Mouse (Mus musculus) erythroblast, adult 5-6 weeks (primary cell): ENCODE measurements around the gene Cirbp. TPM values are rescaled to one million over a fixed set of nuclear protein-coding genes. Genes with fewer than 3 reads are reported as not detected.
A peak's percentile ranks its signal among the peaks of the same experiment; 100 is the strongest.

Source experiments
- ATAC-seq: replicated peaks from 2 replicates; pipeline ENCODE4 v1.8.0; 2016; ENCODE audit warnings: moderate number of reproducible peaks, mild to moderate bottlenecking, moderate TSS enrichment, inconsistent platforms; ENCODE audit not compliant: poor library complexity, low FRiP score, severe bottlenecking
- total RNA-seq, 2 experiments: library from RNA; stranded (forward) in 1 of 2; stranded (reverse) in 1 of 2; fragments of 150-400 nt in 1 of 2; fragments of 200-764, 138-1000 nt in 1 of 2; gene quantifications; 2 replicates each; pipeline versions ENCODE4 v1.2.3 to v1.2.4; 2015 to 2017; ENCODE audit warnings: low replicate concordance in 2 of 2

The Cirbp gene
- 3.6 and 3.7 TPM in 2 replicates for total RNA-seq (2015; ENCODE audit: low replicate concordance)
- 14.6 and 16.3 TPM in 2 replicates for total RNA-seq (2017; ENCODE audit: low replicate concordance)

GRCm38 (mm10) chr10:80165392-80166128 lies at the start of gene Cirbp:
Gene Cirbp (plus strand): TSS chr10:80165985.
- no peak for ATAC-seq

DNA sequence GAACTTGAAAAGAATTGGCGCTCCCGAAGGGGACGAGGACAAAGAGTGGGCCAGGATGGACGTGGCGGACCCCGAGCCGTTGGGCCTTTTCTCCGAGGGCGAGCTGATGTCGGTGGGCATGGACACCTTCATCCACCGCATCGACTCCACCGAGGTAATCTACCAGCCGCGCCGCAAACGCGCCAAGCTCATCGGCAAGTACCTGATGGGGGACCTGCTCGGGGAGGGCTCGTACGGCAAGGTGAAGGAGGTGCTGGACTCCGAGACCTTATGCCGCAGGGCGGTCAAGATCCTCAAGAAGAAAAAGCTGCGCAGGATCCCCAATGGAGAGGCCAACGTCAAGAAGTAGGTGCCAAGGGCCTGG lies 49.2 kb upstream of the Cirbp start:
- no peak for ATAC-seq

GRCm38 (mm10) chr10:80116927-80117691 lies 48.7 kb upstream of the Cirbp start:
- ATAC-seq, result peak; percentile 36

DNA sequence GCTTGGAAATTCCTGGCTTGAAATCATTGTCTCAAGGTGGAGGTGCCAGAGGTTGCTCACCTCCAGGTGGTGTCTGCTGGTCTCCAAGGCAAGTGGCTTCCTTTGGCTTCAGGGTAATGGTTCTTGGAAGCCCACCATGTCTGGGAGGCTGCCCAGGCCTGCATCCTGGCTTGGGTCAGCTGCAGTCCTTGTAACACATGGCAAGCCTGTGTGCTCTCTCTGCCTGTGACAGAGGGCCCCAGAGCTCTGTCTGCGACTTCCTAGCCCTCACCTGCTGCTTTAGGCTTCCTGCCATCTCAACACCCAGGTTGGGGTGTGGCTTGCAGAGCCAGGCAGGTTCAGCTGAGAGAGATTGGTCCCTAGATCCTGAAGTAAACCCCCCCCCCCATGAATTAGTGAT lies 48.0 kb upstream of the Cirbp start:
- ATAC-seq, result no peak

DNA sequence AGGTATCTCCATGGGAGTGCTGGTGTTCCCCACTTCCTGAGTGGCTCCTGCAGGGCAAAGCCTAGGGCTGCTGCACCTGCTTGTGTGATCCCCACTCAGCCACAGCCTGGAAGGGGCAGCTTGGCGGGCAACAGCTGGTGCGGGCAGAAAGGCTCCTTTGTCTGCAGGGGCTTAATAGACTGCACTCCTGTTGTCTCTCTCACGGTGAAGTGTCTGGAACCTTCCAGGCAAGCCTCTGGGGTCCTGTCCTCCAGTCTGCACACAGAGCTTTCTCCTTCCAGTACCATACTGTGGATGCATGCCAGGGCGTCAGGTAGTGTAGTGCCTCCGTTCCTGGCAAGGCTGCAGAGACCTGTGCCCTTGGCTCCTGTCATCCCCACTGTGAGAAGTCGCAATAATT lies 47.2 kb upstream of the Cirbp start:
- ATAC-seq, result no peak

DNA sequence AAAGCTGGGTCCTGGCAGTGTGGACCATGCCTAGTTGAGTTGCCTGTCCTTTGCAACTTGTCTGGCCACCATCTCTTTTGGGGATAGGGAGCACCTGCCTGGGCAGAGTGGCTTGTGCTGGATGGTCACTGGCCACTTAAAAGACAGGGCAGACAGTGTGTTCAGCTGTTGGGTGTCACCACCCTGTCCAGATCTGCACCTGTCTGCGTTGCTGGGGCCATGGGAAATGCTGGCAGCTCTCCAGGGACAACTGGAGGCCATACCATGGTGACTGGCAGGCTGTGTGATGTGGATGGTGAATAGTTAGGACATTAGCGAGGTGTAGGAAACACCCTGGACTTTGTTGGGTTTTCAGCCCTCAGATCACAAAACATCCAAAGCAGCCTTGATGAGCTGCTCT lies 45.6 kb upstream of the Cirbp start:
- no peak for ATAC-seq

DNA sequence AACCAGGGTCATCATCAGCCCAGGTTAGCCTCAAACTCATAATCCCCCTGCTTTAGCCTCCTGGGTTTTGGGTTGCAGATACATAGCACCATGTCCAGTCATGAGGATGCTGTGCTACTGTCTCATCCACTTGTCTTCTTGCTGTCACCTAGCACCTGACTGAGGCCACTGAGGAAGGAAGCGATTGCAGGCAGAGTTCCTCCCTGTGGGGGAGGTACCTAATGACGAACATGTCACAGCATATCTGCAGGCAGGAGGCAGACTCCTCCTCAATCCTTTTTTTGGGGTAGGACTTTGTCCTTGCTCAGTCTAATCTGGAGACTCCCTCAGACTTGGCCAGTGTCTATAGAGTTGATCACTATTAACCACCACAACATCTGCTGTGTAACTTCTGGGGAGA lies 44.1 kb upstream of the Cirbp start:
- no peak for ATAC-seq

DNA sequence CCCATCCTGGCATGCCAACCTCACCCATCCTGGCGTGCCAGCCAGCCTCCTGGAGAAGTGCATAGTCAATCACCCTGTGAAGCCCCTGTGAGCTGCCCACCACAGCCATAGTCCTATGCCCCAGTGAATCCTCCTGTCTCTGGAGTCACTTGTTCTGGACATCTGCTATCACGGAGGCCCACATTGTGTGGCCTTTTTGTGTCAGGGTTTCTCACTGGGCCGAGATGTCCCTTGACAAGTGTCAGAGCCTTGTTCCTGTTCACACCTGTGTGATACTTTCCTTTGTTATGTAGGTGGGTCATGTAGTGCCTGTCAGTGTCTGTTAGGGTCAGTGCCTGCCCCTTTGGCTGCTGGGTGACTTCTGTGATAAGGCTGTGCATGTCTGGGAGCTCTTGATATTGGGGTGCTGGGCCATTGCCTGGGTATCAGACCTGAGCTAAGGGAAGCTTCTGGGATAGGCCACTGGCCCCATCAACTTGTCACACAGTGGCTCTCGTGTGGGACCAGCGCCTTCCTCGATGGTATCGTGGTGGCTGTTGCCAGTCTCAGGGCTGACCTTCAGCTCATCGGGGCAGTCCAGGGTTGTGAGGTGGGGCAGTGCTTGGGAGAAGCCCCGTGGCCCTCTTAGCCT lies 41.7 kb upstream of the Cirbp start:
- ATAC-seq, result peak; percentile 83

DNA sequence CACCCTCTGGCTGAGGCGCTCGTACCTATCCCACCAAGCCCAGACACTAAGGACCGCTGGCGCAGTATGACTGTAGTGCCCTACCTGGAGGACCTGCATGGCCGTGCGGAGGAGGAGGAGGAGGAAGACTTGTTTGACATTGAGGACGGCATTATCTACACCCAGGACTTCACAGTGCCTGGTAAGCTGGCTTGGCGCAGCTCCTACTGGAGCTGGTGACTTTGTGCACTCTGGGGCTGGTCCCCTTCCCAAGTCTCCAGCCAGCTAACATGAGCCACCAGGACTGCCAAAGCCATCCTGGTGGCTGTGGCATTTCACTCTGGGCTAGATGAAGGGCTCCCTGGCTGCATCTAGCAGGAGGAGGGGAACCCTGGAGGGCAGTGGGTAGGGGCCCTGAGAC lies 37.9 kb upstream of the Cirbp start:
- no peak for ATAC-seq

GRCm38 (mm10) chr10:80129846-80130245 lies 35.9 kb upstream of the Cirbp start:
- no peak for ATAC-seq

DNA sequence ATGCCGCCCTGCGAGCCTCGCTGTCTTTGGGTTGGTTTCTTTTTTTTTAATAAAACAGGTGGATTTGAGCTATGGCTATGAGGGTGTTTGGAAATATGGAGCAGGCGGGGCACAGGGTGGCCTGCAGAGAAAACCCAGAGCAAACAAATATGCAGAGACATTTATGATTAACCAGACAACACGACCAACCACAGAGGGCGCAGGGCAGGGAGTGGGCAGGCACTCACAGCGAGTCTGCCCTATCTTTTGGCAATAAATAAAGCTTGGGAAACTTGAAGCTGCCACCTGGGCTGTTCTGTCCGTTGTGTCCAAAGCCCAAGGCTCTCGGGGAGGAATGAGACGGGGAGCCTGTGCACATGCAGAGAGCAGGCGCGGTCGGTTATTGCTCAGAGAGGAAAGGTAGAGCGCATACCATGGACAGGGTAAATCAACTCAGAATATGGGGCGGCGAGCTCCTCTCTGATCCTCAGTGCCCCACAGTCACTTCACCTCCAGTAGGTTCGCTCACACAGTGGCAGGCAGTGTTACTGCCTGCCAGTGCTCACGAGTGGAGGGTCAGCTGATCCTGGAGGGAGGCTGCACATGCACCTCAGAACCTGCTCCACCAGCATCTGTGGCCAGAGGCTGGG lies 35.3 kb upstream of the Cirbp start:
- ATAC-seq, result no peak

DNA sequence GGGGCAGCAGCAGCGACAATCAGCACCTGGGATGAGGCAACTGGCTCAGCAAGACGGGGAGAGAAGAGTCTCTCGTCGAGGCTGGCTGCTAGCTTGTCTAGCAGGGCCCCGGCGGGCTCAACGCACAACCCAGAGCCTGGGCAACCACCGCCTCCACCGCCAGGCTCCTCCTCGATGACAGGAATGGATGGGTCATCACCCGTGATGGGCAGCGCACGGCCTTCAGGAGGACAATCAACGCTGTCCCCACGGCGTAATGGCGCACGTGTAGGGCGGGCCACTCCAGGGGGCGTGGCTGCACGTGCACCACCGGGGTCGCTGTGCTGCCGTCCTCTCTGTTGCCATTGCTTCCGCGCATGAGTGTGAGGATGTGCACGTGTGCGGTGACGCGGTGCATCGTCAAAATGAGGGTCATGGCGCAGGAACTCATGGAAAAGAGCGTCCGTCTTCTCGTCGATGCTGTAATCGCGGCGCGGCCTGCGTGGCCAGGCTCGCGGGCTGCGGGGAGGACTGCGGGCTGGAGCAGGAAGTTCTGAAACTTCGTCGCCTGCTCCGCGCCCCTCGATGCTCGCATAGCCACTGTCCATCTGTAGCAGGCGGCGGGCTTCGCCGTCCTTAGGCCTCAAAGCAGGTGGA lies 34.4 kb upstream of the Cirbp start:
- ATAC-seq, result no peak

DNA sequence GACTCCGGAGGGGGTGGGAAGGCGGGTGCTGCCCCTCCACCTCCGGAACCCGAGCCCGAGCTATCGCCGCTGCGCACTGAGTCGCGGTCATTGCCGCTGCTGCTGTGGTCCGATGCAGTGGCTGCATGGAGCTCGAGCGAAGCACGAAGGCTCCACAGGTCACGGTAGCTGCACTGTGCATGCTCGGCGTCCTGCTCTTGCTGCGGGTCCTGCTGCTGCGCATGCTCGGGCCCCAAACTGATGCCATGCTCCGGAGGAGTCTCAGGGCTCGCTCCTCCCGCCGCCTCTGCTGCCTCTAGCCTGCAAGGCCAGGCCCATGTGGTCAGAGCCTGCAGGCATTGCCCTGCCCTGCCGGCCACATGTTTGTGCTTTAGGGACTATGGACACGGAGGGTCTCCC lies 33.8 kb upstream of the Cirbp start:
- no peak for ATAC-seq

DNA sequence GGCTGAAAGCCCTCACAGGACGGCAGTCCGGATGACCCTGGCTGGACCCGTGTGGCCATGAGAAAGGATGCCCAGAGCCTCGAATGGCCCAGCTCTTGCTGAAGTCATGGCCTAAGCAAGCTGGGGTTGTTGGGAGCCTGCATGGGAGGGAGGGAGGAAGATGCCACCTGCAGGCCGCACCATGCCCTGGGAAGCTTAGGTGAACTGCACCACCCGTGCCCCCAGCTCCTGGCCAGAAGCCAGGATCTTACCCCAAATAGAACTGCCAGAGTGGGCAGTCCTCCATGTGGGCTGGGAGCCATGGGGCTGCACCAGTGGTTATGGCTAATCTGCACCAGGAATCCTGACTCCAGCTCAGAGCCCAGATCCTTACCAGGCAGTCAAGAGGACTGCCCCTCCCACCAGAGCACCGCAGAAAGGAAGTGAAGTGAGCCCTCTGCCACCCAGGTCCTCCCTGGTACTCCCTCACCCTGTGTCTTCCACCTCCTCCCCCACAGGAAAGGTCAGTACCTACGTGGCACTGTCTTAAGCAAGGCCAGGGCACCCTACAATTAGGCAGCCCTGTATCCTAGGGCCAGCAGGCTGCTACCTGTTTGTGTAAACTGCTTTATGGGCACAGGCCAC lies 32.4 kb upstream of the Cirbp start:
- peak; percentile 31 for ATAC-seq

DNA sequence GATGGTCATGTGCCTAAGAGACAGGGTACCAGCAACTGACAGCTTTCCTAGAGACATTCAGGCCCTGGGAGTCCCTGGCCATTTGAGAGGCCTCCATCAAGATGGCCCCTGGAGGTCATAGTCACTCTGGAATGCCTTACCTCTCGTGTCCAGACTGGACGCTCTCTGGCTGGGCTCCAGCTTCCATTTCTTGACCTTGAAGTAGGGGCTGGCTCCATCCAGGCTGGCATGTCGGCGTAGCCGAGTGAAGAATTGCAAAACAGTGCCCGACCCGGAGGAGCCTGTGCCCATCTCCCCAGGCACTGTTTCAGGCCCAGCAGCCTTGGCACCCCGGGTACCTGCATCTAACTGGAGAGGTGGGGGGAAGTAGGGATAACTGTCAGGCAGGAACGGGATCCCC lies 31.4 kb upstream of the Cirbp start:
- ATAC-seq, result no peak

GRCm38 (mm10) chr10:80135161-80135560 lies 30.6 kb upstream of the Cirbp start:
- ATAC-seq, result no peak

DNA sequence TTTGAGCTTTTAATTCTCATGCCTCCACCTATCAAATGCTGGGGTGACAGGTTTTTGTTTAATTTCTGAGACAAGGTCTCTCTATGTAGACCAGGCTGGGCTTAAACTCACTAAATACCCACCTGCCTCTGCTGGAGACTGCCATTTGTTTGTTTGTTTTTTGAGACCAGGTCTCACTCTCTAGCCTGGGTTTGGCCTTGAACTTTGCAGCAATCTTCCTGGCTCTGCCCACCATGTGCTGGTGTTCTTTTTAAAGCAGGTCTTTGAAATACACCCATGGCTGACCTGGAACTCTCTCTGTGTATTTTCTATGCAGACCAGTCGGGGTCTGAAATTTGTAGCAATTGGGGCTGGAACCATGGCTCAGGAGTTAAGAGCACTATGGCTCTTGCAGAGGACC lies 30.1 kb upstream of the Cirbp start:
- no peak for ATAC-seq

DNA sequence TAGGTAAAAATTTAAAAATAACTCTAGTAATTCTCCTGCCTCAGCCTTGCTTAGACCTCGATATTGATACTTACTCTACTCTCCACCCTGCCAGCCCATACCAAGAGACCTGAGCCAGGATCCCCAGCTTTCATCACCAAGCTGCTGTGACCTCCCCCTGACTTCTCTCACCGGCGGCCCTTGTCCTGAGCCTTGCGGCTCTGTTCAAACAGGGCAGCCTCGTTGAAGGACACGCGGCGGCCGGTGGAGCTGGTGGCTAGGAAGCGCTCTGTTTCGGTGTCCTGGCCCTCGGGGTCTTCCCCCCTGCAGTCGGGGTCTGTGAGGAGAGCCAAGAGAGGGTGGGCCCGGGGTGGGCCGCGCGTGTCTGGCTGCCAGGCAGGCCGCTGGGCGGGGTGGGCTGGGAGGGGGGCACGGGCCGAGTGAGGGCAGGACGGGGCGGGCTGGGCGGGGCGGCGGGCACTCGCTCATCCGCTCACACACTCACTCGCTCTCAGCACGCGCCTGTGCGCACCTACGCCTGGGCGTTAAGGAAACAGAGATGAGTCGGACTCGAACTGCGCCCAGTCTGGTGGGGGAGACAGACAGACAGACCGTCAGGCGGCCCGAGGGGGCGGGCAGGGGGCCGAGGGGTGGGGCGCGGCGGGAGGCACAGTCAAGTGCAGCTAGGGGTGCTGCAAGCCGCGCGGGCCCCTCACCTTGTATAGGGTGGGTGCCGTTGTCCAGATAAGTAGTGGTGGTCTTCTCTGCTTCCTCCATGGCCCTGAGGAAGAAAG lies 29.4 kb upstream of the Cirbp start:
- no peak for ATAC-seq
